Mouse (Mus musculus) forebrain, postnatal 0 days (tissue): ENCODE results near the gene Gm28635. TPM values are rescaled to one million over a fixed set of nuclear protein-coding genes. Genes with fewer than 3 reads are reported as not detected.

Source experiments
- ATAC-seq: fragments of 200-750 bp; cut with Nextera tagmentation; 2 replicates; pipeline ENCODE4 v1.8.0; 2017; ENCODE audit warnings: mild to moderate bottlenecking, moderate library complexity
- DNase-seq: peaks from one replicate; pipeline ENCODE4 v3.0.0-alpha.2; 2015
- H3K27ac ChIP-seq: fragments of 300-500 bp; sonication (generic); 2 replicates; pipeline ENCODE4 v1.5.1; 2014; ENCODE audit warnings: low read depth, mild to moderate bottlenecking, antibody characterized with exemption, low read length, moderate library complexity, mixed read lengths
- H3K27me3 ChIP-seq: fragments of 300-500 bp; sonication (generic); 2 replicates; pipeline ENCODE4 v1.6.1; 2014; ENCODE audit warnings: mild to moderate bottlenecking, low read length, mixed read lengths; ENCODE audit not compliant: insufficient read depth
- H3K36me3 ChIP-seq: fragments of 300-500 bp; sonication (generic); 2 replicates; pipeline ENCODE4 v1.6.1; 2014; ENCODE audit warnings: mild to moderate bottlenecking, moderate library complexity; ENCODE audit not compliant: insufficient read depth
- H3K4me1 ChIP-seq: fragments of 300-500 bp; sonication (generic); 2 replicates; pipeline ENCODE4 v1.6.1; 2014; ENCODE audit warnings: antibody characterized with exemption; ENCODE audit not compliant: insufficient read depth
- H3K4me2 ChIP-seq: fragments of 300-500 bp; sonication (generic); 2 replicates; pipeline ENCODE4 v1.6.1; 2014; ENCODE audit warnings: low read depth, mild to moderate bottlenecking, moderate library complexity
- H3K4me3 ChIP-seq: fragments of 300-500 bp; sonication (generic); 2 replicates; pipeline ENCODE4 v1.5.1; 2014; ENCODE audit warnings: low read depth, low read length, mixed read lengths
- H3K9ac ChIP-seq: fragments of 300-500 bp; sonication (generic); 2 replicates; pipeline ENCODE4 v1.6.1; 2014; ENCODE audit warnings: mild to moderate bottlenecking
- H3K9me3 ChIP-seq: fragments of 300-500 bp; sonication (generic); 2 replicates; pipeline ENCODE4 v1.6.1; 2016; ENCODE audit warnings: low read length
- CTCF ChIP-seq: sonication (generic); IDR thresholded peaks from 2 replicates; pipeline ENCODE4 v1.5.1; 2016; ENCODE audit warnings: antibody characterized with exemption, control low read depth, low read depth
- WGBS: fragments of 180-500 bp; shearing (Covaris S2); extraction: QIAGEN DNeasy Blood & Tissue Kit; methylation state at CpG from one replicate; pipeline ENCODE4 v1.1.7; 2014; 5-methylcytosine and 5-hydroxymethylcytosine counted together
- polyA plus RNA-seq: library from polyadenylated mRNA; unstranded; fragments of >200 nt; fragmentation: Nextera tagmentation; extraction: Ambion mirVana; gene quantifications from 2 replicates; pipeline ENCODE4 v1.2.1, GENCODE M21; 2015
- total RNA-seq: library from RNA; depleted of rRNA; stranded (reverse); fragments of >200 nt; gene quantifications from 2 replicates; pipeline ENCODE4 v1.2.3, GENCODE M21; 2014

The Gm28635 gene
- total and polyA plus RNA-seq, 2 experiments from 2014 or later, result not detected

- Histone ChIP-seq H3K4me3 (no peak overlapping the region), H3K36me3 (peaks cover 19% of the 10 kb centered on the region), H3K27me3 (no peaks in the 10 kb centered on the region), H3K9me3 (no peaks in the 10 kb centered on the region), H3K4me2 (no peak overlapping the region), H3K27ac (no peak overlapping the region), H3K9ac (no peak overlapping the region), H3K4me1 (no peaks in the 10 kb centered on the region)
- ATAC-seq, result no peak
- TF ChIP-seq CTCF, result no peak
- WGBS, result 95% methylated on average over 2 of the region's 2 CpGs
- DNase-seq, result no peak
Observed at GRCm38 (mm10) chr2:84720718-84721117, 42.9 kb upstream of the Gm28635 start.

- no peak for TF ChIP-seq CTCF
- no peak for ATAC-seq
- Histone ChIP-seq H3K9ac (no peak overlapping the region), H3K27ac (no peak overlapping the region), H3K4me2 (no peak overlapping the region), H3K27me3 (no peaks in the 10 kb centered on the region), H3K9me3 (no peaks in the 10 kb centered on the region), H3K4me3 (no peak overlapping the region), H3K36me3 (peaks cover 9% of the 10 kb centered on the region; the same call in 1 of the 2 replicates), H3K4me1 (peaks cover 6% of the 10 kb centered on the region; the same call in 1 of the 2 replicates)
- WGBS, result 94% methylated on average over 4 of the region's 4 CpGs
- no peak for DNase-seq
Observed at GRCm38 (mm10) chr2:84717357-84717756, 39.5 kb upstream of the Gm28635 start.

- no peaks in the 10 kb centered on the region for H3K27me3 ChIP-seq
- H3K27ac ChIP-seq, result no peak overlapping the region
- H3K4me1 ChIP-seq, result peaks cover 6% of the 10 kb centered on the region; the same call in 1 of the 2 replicates
- ATAC-seq (no peak), DNase-seq (no peak)
- whole genome bisulfite sequencing, result 36% methylated on average over 9 of the region's 9 CpGs
- H3K36me3 ChIP-seq, result peaks cover 7% of the 10 kb centered on the region; the same call in 1 of the 2 replicates
- no peak for TF ChIP-seq CTCF
- peak overlapping the region; percentile 69 for H3K4me2 ChIP-seq
- H3K9ac ChIP-seq, result peak overlapping the region; percentile 59; the same call in 1 of the 2 replicates
- H3K9me3 ChIP-seq, result no peaks in the 10 kb centered on the region
- peak overlapping the region; percentile 94 for H3K4me3 ChIP-seq
Observed at GRCm38 (mm10) chr2:84716423-84717355, 38.8 kb upstream of the Gm28635 start.

GRCm38 (mm10) chr2:84715562-84716361 is 37.9 kb upstream of the Gm28635 start:
- peak overlapping the region; percentile 69 for H3K4me2 ChIP-seq

GRCm38 (mm10) chr2:84714811-84715561 is 37.1 kb upstream of the Gm28635 start, which contains the start of gene Zdhhc5:
Gene Zdhhc5 (minus strand): TSS chr2:84715180.
- H3K36me3 ChIP-seq, result peaks cover 7% of the 10 kb centered on the region; the same call in 1 of the 2 replicates
- peak within 1 kb of the TSS; percentile 90 for H3K9ac ChIP-seq
- H3K4me2 ChIP-seq, result peak within 1 kb of the TSS; percentile 76
- ATAC-seq (peak; percentile 97), DNase-seq (peak; percentile 99)
- 3% methylated on average over 104 of the region's 107 CpGs for WGBS
- H3K4me1 ChIP-seq, result peaks cover 6% of the 10 kb centered on the region; the same call in 1 of the 2 replicates
- peak within 1 kb of the TSS; percentile 94 for H3K4me3 ChIP-seq
- no peak; the same call in 1 of the 2 replicates for TF ChIP-seq CTCF
- no peaks in the 10 kb centered on the region for H3K9me3 ChIP-seq
- no peaks in the 10 kb centered on the region for H3K27me3 ChIP-seq
- peak within 1 kb of the TSS; percentile 97 for H3K27ac ChIP-seq

More at GRCm38 (mm10) chr2:84715562-84716361, 37.9 kb upstream of the Gm28635 start:
- Histone ChIP-seq H3K9ac (peak overlapping the region; percentile 59), H3K36me3 (no peaks in the 10 kb centered on the region), H3K4me3 (peak overlapping the region; percentile 94), H3K4me1 (peaks cover 6% of the 10 kb centered on the region; the same call in 1 of the 2 replicates), H3K9me3 (no peaks in the 10 kb centered on the region), H3K27ac (peak overlapping the region; percentile 97), H3K27me3 (no peaks in the 10 kb centered on the region)
- TF ChIP-seq CTCF, result no peak
- DNase-seq, result no peak
- WGBS, result under 1% methylated on average over 33 of the region's 33 CpGs
- ATAC-seq, result peak; percentile 95

GRCm38 (mm10) chr2:84714422-84714810 is 36.6 kb upstream of the Gm28635 start:
- Histone ChIP-seq H3K36me3 (peaks cover 10% of the 10 kb centered on the region), H3K9me3 (no peaks in the 10 kb centered on the region), H3K27me3 (no peaks in the 10 kb centered on the region), H3K4me3 (peak overlapping the region; percentile 94), H3K9ac (peak overlapping the region; percentile 90), H3K27ac (peak overlapping the region; percentile 97), H3K4me1 (peaks cover 6% of the 10 kb centered on the region; the same call in 1 of the 2 replicates), H3K4me2 (peak overlapping the region; percentile 76)
- ATAC-seq, result peak; percentile 4; the same call in 1 of the 2 replicates
- TF ChIP-seq CTCF, result no peak
- no peak for DNase-seq
- WGBS, result under 1% methylated on average over 24 of the region's 26 CpGs
